Mouse (Mus musculus) v-Abl transformed pro-B cells (cell line): Measurements from ENCODE around the gene Trim11.

Experiments used
- in situ Hi-C, 2 experiments: fragments of 400-800 bp; cut with MboI; formaldehyde crosslinking; loops; one replicate each; pipeline ENCODE4 v1.15.1; 2025; ENCODE audit not compliant: unreplicated experiment in 2 of 2

Trim11 gene

GRCm38 (mm10) chr11:58997541-58997940, 19.6 kb downstream of the Trim11 start:
- in situ Hi-C loops: no loop called here

GRCm38 (mm10) chr11:58999158-58999557, 21.3 kb downstream of the Trim11 start:
- in situ Hi-C loops: no loop called here

GRCm38 (mm10) chr11:58999830-59000229, 21.9 kb downstream of the Trim11 start:
- in situ Hi-C loops: loop anchor here in 1 of 2 experiments (25.0 kb wide), 1 partner anchor 588 kb away; the partner anchor contains the start of gene 1810065E05Rik

- in situ Hi-C loops: loop anchor here in 1 of 2 experiments (25.0 kb wide), 1 partner anchor 588 kb away; the partner anchor contains the start of gene 1810065E05Rik
Measured at GRCm38 (mm10) chr11:59000635-59001034, 22.7 kb downstream of the Trim11 start.

- in situ Hi-C loops: loop anchor here in 1 of 2 experiments (25.0 kb wide), 1 partner anchor 590 kb away; the partner anchor contains the start of gene 1810065E05Rik
Measured at GRCm38 (mm10) chr11:59002327-59003079, 24.6 kb downstream of the Trim11 start.

GRCm38 (mm10) chr11:59015052-59015451, 37.2 kb downstream of the Trim11 start:
- in situ Hi-C loops: loop anchor here (10.0 to 25.0 kb wide), 2 partner anchors 50 to 603 kb away; partner anchors contain the start of gene 1810065E05Rik (in 1 of the 2)

- in situ Hi-C loops: loop anchor here (5.0 to 25.0 kb wide), 2 partner anchors 59 to 614 kb away; partner anchors contain the start of gene 1810065E05Rik (in 1 of the 2)
Measured at GRCm38 (mm10) chr11:59026411-59026810, 48.5 kb downstream of the Trim11 start.

GRCm38 (mm10) chr11:59029003-59029402, 51.1 kb downstream of the Trim11 start:
- in situ Hi-C loops: loop anchor here (5.0 to 25.0 kb wide), 2 partner anchors 62 to 617 kb away; partner anchors contain the start of gene 1810065E05Rik (in 1 of the 2)
